Mouse (Mus musculus) testis, adult 2 months (tissue): ENCODE measurements around the gene Tex37.

ENCODE experiments used
- CTCF ChIP-seq: fragments of 200-500 bp; IDR thresholded peaks from 2 replicates; pipeline ENCODE4 v1.5.1; 2012; ENCODE audit warnings: low read depth, mild to moderate bottlenecking, inconsistent platforms, low read length, moderate library complexity; ENCODE audit not compliant: control insufficient read depth, insufficient read depth, insufficient replicate concordance
- POLR2A ChIP-seq: fragments of 200-500 bp; IDR thresholded peaks from 2 replicates; pipeline ENCODE4 v1.6.1; 2012; ENCODE audit warnings: low read depth, mild to moderate bottlenecking, inconsistent platforms, low read length, moderate library complexity; ENCODE audit not compliant: control insufficient read depth

DNA sequence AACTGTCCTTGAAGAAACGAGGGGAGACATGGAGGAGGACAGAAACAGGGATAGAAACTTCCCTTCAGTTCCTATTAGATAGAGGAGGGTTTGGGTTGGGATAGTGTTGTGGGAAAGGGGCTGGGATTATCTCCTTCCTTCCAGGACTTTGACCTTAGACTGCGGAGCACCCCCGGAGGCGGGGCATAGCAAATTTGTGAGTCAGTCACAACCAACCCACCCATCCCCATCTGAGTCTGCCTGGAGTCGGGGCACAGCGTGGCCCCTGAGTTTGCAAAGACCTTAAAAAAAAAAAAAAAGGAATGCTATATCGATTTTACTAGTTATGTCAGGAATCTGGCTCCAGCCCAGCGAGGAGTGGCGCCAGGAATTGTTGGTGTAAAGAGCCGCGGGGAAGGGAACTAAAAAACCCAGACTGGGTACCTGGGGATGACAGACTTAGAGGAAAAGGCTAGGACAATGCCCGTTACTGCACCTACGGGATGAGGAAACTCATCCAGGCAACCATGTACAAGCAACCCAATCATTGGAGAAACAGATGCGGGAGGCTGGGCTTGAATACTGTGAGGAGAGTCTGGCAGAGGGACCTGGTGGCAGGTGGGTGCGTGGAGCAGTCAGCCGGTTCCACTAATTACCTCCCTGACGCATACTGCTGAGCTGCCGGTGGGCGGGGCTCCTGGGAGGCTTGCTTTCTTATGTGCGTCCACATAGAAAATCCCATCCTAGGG, 6.9 kb downstream of the Tex37 start:
- TF ChIP-seq CTCF: no peak
- TF ChIP-seq POLR2A: no peak
